Mouse (Mus musculus): Measurements from ENCODE around the gene Ran.

Gene Ran

GRCm38 (mm10) chr5:129063792-129064087, 43.9 kb downstream of the Ran start:
- CTCF ChIA-PET, result interaction anchor here (0.7 kb wide), 2 partner anchors 35 to 49 kb away, joined by 4 to 8 read pairs; no protein-coding TSS in a partner anchor

- CTCF ChIA-PET, result interaction anchor here (0.7 kb wide), 2 partner anchors 34 to 48 kb away, joined by 4 to 8 read pairs; no protein-coding TSS in a partner anchor
Observed at GRCm38 (mm10) chr5:129064186-129064585, 44.3 kb downstream of the Ran start.

GRCm38 (mm10) chr5:129065301-129065700, 45.4 kb downstream of the Ran start:
- CTCF ChIA-PET, result no interaction called here

GRCm38 (mm10) chr5:129065946-129066345, 46.1 kb downstream of the Ran start:
- CTCF ChIA-PET, result no interaction called here

GRCm38 (mm10) chr5:129066541-129067230, 46.8 kb downstream of the Ran start:
- CTCF ChIA-PET, result no interaction called here

- CTCF ChIA-PET, result no interaction called here
Observed at GRCm38 (mm10) chr5:129067231-129067834, 47.5 kb downstream of the Ran start.

- CTCF ChIA-PET, result no interaction called here
Observed at GRCm38 (mm10) chr5:129071761-129072280, 52.0 kb downstream of the Ran start.

- CTCF ChIA-PET, result no interaction called here
Observed at GRCm38 (mm10) chr5:129073404-129073803, 53.5 kb downstream of the Ran start.
